Mouse (Mus musculus): ENCODE measurements around the gene Fbxw2. TPM values are rescaled to one million over a fixed set of nuclear protein-coding genes. Genes with fewer than 3 reads are reported as not detected.
A peak's percentile ranks its signal among the peaks of the same experiment; 100 is the strongest.
"Not testable (repeated sequence)": the region's sequence is repeated elsewhere in the genome, so short reads cannot be mapped to it uniquely, and the experiment has no call there.

Fbxw2 gene
- total RNA-seq, 2 experiments from 2014 or later, result 56.9 to 61.8 TPM

GRCm38 (mm10) chr2:34772252-34773235, 53.6 kb downstream of the Fbxw2 start:
- peak; percentile 55 for DNase-seq

- peak; percentile 99 for DNase-seq
Measured at GRCm38 (mm10) chr2:34771368-34772226, 54.5 kb downstream of the Fbxw2 start, which contains the start of gene Hspa5. Hspa5 (plus strand) TSS chr2:34771970.

GRCm38 (mm10) chr2:34770951-34771350, 55.2 kb downstream of the Fbxw2 start:
- DNase-seq, result no peak

- no peak for DNase-seq
Measured at GRCm38 (mm10) chr2:34770049-34770448, 56.1 kb downstream of the Fbxw2 start.

GRCm38 (mm10) chr2:34764801-34765200, 61.3 kb downstream of the Fbxw2 start:
- DNase-seq, result no peak

- DNase-seq, result no peak
Measured at GRCm38 (mm10) chr2:34762872-34763271, 63.2 kb downstream of the Fbxw2 start.

GRCm38 (mm10) chr2:34762174-34762573, 63.9 kb downstream of the Fbxw2 start:
- no peak for DNase-seq

GRCm38 (mm10) chr2:34761272-34761671, 64.8 kb downstream of the Fbxw2 start:
- DNase-seq, result not testable (repeated sequence)

- DNase-seq, result no peak
Measured at GRCm38 (mm10) chr2:34757341-34757740, 68.8 kb downstream of the Fbxw2 start.

- DNase-seq, result peak; percentile 24
Measured at GRCm38 (mm10) chr2:34754551-34755358, 71.4 kb downstream of the Fbxw2 start, which contains the start of gene Gapvd1. Gapvd1 (minus strand) TSS chr2:34755232.

Other genes starting within 250 kb of the Fbxw2 start
- gene Gapvd1, start 71.1 kb downstream of the Fbxw2 start, total RNA-seq (2021), result 10 to 100 TPM; 53.5 to 59.8 TPM
- gene Hspa5, start 54.3 kb downstream of the Fbxw2 start, total RNA-seq (2021), result 100 to 1,000 TPM; 417 to 448 TPM
- gene Rabepk, start 26.4 kb downstream of the Fbxw2 start, total RNA-seq (2021), result 10 to 100 TPM; 16.2 to 18.4 TPM
- gene Gm34653, start 6.7 kb upstream of the Fbxw2 start, total RNA-seq (2021), result not detected
- gene Cutal, start 48.1 kb upstream of the Fbxw2 start, total RNA-seq (2021), result under 1 TPM; 0.41 to 0.90 TPM
- 10 to 100 TPM; 17.1 to 17.7 TPM for gene Psmd5, start 48.7 kb upstream of the Fbxw2 start, total RNA-seq (2021)
- 1 to 10 TPM; 6.2 to 6.6 TPM for gene Phf19, start 87.7 kb upstream of the Fbxw2 start, total RNA-seq (2021)
- gene Traf1, start 135.5 kb upstream of the Fbxw2 start, total RNA-seq (2021), result 1 to 10 TPM in 1 of 2 experiments, under 1 TPM in 1; 0.41 to 1.7 TPM
- under 1 TPM in 1 of 2 experiments, not detected in 1; 0.07 TPM for gene Hc, start 235.1 kb upstream of the Fbxw2 start, total RNA-seq (2021)